Mouse (Mus musculus) mouse trophoblast stem cell (cell line): ENCODE measurements around the gene Odf3l1.

Source experiments
- in situ Hi-C, 2 experiments: fragments of 300-500 bp; cut with MseI, MboI; formaldehyde crosslinking; loops; 2 replicates in 1 of 2; 3 replicates in 1 of 2; pipeline ENCODE4 v1.15.1; 2025

Odf3l1 gene

GRCm38 (mm10) chr9:56882283-56882682 lies 17.8 kb upstream of the Odf3l1 start:
- in situ Hi-C loops = no loop called here

- in situ Hi-C loops = no loop called here
Observed at GRCm38 (mm10) chr9:56881539-56882082, 17.1 kb upstream of the Odf3l1 start.

GRCm38 (mm10) chr9:56880790-56881189 lies 16.3 kb upstream of the Odf3l1 start:
- in situ Hi-C loops = no loop called here

GRCm38 (mm10) chr9:56877284-56877683 lies 12.8 kb upstream of the Odf3l1 start:
- in situ Hi-C loops = no loop called here

- in situ Hi-C loops = no loop called here
Observed at GRCm38 (mm10) chr9:56876784-56877183, 12.3 kb upstream of the Odf3l1 start.

GRCm38 (mm10) chr9:56873097-56873496 lies 8.6 kb upstream of the Odf3l1 start:
- in situ Hi-C loops = no loop called here

- in situ Hi-C loops = no loop called here
Observed at GRCm38 (mm10) chr9:56872105-56872903, 7.8 kb upstream of the Odf3l1 start.

- in situ Hi-C loops = no loop called here
Observed at GRCm38 (mm10) chr9:56871191-56871590, 6.7 kb upstream of the Odf3l1 start.

GRCm38 (mm10) chr9:56870778-56871177 lies 6.3 kb upstream of the Odf3l1 start:
- in situ Hi-C loops = no loop called here

- in situ Hi-C loops = no loop called here
Observed at GRCm38 (mm10) chr9:56869552-56869951, 5.1 kb upstream of the Odf3l1 start.

- in situ Hi-C loops = no loop called here
Observed at GRCm38 (mm10) chr9:56868292-56868691, 3.8 kb upstream of the Odf3l1 start.

GRCm38 (mm10) chr9:56866430-56866829 lies 2.0 kb upstream of the Odf3l1 start:
- in situ Hi-C loops = no loop called here

GRCm38 (mm10) chr9:56865673-56866400 lies 1.4 kb upstream of the Odf3l1 start:
- in situ Hi-C loops = no loop called here

- in situ Hi-C loops = no loop called here
Observed at GRCm38 (mm10) chr9:56864832-56865231, 353 bp upstream of the Odf3l1 start, which contains the start of gene Cspg4. TSS of gene Cspg4 (plus strand) at chr9:56865033.

GRCm38 (mm10) chr9:56862863-56863262 lies 1.6 kb downstream of the Odf3l1 start:
- in situ Hi-C loops = no loop called here

- in situ Hi-C loops = no loop called here
Observed at GRCm38 (mm10) chr9:56860486-56861269, 3.8 kb downstream of the Odf3l1 start.

GRCm38 (mm10) chr9:56860035-56860434 lies 4.4 kb downstream of the Odf3l1 start:
- in situ Hi-C loops = no loop called here

GRCm38 (mm10) chr9:56857463-56857862 lies 7.0 kb downstream of the Odf3l1 start:
- in situ Hi-C loops = no loop called here

GRCm38 (mm10) chr9:56851778-56852177 lies 12.7 kb downstream of the Odf3l1 start:
- in situ Hi-C loops = no loop called here

GRCm38 (mm10) chr9:56850905-56851252 lies 13.6 kb downstream of the Odf3l1 start:
- in situ Hi-C loops = no loop called here

- in situ Hi-C loops = no loop called here
Observed at GRCm38 (mm10) chr9:56850128-56850904, 14.2 kb downstream of the Odf3l1 start.
